Mouse (Mus musculus) ovary, postnatal 14 days (tissue): ENCODE measurements at regions not wholly inside any gene's neighbourhood (a gene's known extent, or its start where the extent isn't known, plus 50 kb on each side); places are given as distances from the start of the nearest gene placed in this dataset.
"Not testable (repeated sequence)": the region's sequence is repeated elsewhere in the genome, so short reads cannot be mapped to it uniquely, and the experiment has no call there.

Source experiments
- DNase-seq: peaks from one replicate; pipeline ENCODE4 v3.0.0; 2022; ENCODE audit warnings: low spot score

DNA sequence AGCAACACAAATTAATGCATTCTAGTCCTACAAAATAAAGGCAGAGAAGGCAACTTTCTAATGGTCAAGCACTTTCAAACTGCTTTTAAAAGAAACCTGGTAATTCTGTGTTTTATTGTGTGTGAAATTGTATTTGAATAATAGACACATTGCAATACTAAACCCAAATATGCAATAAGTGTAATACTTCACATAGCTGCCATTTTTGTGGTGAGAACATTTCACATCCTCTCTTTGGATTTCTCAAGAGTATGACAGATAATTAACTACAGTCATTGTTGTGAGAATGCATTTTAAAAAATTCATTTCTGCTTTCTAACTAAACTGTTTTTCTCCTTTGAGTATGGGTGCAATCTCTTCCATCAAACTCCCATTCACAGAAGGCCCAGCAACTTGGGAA, 256.4 kb downstream of the Sema3d start:
- no peak for DNase-seq

DNA sequence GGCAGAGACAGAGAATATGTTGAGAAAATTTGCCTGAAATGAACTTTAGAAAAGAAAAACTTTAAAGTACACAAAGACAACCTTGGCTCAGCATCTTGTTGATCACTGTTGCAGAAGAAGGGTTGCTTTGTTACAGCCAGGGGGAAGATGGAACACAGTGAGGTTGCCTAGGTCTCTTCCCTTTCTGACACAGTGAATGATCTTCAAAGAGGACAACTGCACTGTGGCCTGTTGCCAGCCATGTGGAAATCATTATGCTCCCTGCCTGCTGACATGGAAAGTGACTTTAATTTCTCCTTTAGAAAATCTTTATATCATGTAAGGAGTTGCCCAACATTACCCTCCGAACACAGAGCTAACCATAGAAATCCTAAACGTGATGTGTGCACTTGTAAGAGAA, 263.1 kb downstream of the Sema3d start:
- DNase-seq: peak; percentile 4

DNA sequence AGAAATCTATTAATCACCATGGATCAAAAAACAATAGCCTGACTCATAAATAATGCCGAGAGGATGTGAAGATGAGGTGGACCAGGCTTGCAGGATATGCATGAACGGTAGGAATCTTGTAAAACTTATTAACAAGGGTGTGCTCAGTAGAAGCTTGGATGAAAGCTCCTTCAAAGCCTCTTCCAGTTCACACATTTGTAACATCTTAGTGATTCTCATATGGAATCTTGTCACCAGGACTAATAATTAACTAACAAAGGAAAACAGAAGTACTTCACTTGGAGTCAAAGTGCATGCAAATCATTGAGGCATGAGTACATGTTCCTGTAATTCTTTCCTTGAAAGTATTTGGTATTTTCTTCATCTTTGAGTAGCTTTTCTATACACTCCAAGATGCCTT, 290.5 kb downstream of the Sema3d start:
- DNase-seq: no peak

DNA sequence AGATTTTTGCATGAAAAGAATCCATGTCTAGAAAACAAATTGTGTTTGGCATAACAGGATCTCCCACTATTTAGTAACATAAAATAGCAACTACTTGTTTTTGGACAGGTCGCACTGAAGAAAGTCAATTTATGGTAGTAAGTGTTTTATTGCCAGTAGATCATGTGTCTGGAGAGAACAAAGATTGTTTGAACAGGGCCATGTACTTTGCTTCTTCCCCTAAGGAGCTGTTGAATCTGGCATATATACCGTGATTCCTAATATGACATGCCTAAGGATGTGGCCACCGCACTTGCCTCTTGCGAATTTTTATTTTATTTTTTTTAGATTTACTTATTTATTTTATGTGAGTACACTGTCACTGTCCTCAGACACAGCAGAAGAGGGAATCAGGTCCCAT, 290.9 kb downstream of the Sema3d start:
- no peak for DNase-seq

DNA sequence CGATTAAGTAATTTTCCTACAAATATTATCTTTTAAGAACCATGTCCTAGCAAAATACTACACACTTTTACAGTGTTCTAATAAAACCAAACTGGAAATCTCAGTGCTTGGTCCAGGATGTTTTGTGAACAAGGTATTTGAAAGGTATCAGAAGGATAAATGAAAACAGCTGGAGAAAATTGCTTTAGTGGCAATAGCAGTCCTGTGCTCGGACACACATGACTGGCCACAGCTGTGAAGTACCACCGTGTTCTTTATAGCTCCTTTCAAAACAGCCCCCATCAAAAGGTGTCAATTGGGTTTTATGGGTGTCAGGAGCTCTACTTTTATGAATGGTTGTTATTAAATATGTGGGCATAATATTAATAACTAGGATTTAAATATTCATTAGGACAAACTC, 293.5 kb downstream of the Sema3d start:
- DNase-seq: no peak

DNA sequence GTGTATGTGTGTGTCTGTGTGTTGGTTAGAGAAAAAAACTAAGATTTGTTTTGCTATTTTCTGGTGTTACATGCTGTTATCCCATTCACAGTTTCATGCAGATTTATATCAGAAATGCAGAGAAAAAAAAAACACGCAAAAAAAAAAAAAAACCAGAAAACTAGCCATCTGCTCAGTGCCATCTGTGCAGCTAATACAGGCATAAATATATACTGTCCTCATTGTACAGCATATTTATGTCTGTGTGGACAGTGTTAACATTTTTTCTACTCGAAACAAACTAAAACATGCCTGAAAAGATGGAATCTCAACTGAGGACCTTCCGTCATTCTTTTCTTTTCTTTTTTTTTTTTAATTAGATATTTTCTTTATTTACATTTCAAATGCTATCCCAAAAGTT, 331.7 kb downstream of the Sema3d start:
- no peak for DNase-seq

DNA sequence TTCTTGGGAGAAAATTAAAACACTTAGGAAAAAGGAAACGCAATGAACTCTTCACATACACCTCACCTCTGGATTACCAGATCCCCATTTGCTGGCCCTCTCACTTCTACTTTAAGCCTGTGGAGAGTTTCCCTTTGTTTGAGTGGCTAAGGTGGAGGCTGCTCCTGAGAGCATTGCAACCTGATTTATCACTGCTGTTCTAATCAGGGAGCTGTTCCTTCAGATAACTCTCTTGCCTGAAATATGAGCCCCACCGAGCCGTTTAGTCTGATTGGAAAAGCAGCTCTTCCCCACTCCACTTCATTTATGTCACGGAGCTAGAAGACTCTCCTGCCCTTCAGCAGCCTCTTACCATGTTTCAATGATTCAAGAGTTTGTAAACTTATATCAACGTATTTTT, 368.3 kb downstream of the Sema3d start:
- no peak for DNase-seq

DNA sequence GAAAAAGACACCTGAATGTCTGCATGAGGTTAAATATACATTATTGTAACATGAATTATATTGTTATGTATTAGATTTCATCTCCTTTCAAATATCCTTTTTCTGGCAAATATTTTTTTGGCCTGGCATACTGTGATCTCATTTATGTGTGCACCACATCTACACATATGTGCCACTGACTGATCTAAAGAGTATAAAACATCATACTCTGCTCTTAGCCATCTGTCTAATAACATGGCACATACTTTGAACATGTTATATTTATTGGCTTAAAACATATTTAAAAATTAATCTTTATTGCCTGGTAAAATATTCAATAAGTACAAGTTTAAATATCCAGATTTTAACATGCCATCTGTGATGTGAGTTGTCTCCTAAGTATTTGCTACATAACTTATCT, 365.6 kb upstream of the Sema3a start:
- DNase-seq: no peak

DNA sequence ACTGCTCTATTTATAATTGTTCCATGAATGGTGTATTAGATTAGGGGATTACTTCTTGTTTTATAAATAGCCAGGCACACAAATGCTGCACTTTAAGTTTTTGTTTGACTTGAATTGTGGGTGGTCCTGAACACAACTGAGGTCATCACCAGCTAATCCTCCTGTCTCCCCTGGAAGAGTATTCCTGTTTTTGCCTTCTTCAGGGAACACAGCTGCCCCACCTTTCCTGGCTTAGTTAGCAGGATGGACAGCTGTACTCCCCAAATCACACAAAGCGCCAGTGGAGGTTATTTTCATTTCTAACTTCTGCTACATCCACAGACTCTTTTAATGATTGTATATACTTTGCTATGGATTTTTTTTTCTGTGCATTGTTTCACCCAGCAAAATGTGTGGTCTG, 357.8 kb upstream of the Sema3a start:
- no peak for DNase-seq

DNA sequence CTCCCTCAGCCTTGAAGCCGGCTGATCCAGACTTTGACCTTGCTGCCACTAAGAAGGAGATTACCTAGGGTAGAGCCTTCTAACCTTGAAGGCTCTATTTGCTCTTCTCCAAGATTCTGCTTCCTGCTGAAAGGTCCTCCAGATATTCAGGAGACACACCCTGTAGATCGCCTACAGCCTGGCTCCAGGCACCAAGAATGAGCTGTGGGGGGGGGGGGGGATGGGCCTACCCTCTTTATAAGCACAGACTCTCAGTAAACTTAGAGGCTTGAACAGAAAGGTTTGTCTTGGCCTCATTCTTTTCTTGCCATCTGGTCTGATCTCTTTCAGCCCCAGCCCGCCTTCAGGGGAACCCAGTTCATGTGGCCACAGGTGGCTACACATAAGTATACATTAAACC, 342.5 kb upstream of the Sema3a start:
- DNase-seq: no peak

DNA sequence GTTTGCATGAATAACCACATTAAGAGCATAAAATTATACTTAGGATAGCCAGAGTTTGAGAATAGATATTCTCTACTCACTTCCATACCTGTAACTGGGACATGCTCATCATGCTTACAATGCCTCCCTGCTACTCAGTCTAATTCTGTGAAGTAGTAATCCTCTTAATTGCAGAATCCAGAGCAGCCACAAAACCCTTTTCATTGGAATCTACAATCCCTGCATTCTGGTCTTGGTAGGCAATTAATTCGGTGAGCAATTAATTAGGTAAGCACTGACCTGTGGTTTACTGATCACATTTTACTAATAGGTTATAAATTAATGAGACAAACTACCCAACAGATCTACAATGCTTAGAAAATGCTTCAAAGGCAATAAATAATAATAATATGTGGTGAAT, 316.5 kb upstream of the Sema3a start:
- no peak for DNase-seq

DNA sequence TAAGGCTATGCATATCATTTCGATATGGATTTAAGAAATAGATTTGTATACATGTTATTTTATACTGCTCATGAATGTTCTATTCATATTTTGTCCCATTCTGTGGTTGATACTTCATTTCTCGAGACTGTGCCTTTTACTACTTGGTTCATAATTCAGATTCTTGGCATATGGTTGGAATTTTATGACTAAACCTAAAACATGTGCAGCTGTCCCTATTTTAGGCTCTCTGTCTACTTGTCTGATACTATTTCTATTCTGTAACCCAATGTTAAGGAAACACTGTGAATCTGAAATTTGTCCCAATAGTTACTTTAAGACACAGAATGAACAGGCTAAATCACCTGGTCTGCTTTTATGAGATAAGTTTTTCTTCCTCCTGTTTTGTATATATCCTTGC, 315.3 kb upstream of the Sema3a start:
- DNase-seq: no peak

DNA sequence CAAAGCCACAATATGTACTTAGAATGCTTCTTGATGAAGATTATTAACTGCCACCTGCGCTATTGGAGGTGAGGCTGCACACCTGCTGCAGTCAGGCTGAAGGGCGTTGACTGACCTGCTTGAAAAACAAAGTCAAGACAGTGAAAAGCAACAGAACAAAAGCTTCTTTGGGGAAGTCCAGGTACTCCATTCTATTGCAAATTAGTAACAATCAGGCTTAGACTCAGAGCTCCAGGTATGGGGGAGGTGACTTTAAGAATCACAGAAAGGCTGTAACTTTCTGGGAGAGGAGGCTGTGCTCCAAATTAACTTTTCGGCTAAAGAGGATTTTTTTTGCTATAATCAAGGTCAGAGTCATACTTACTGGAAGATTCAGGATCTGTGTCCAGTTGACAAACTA, 278.0 kb upstream of the Sema3a start:
- DNase-seq: not testable (repeated sequence)

DNA sequence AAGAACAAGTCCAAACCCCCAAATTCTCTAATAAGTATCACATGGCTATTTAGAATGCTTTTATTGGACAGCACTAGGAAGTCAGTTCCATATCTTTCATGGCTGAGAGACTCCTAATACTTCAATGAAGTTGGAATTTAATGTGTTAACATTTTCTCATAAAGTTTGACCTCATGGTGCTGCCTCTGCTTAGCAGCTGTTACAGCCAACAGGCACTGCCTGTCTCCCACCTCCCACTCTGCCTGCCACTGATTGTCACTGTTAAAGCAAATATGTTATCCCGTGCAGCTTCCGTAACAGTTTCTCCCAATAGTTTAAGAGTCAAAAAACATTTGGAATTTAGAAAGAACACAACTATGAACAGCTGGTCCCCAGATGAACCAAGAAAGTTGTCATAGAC, 268.3 kb upstream of the Sema3a start:
- no peak for DNase-seq

DNA sequence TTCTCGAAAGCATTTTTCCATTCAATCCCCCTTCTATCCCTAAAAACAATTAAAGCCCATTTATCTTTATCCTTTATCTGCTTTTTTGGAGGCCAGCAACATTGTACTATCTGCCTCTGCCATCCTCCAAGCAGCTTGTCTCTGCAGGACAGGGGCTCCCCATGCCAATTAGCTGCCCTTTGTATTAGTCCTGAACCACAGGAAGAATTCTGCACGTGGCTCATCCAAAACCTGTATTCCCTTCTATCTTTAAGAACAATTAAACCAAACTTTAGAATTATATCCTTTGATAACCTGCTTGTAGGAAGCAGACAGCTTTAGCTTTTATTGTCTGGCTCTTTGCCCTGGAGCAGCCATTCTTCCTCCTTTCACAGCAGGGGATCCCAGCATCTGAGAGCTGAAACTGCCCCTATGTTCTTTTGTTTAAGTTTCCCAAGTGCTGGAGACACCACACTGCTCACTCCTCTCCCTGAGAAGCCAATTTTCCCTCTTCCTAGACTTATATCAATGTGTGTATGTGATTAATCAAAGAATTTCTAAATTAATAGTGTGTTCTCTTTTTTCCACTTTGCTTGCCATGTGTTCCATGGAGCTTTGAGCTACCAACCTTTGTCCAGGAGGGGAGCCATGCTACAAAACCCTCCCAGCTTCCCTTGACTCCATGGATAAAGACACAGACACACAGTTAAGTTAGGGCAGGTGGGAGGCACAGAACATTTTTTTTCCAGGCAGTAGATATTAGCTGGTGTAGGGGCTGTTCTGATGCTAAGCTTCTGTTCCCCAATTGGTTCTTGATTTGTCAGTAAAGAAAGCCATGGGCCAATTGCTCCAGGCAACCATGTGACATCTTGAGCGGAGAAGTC, 256.6 kb upstream of the Sema3a start:
- no peak for DNase-seq

DNA sequence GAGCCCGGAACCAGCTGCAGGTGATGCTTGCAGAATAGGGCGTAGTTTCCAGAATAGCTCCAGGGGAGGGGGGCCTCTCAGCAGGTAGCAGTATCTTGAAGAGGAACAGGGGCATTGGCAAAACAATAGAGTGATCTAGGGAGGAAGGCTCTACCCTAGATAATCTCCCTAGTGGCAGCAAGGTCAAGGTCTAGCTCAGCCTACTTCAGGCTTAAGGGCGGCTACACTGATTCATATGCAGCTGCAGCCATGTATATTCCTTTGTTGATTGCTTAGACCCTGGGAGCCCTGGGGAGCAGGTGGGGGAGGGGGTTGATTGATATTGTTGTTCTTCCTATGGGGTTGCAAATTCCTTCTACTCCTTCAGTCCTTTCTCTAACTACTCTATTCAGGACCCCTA, 252.3 kb upstream of the Sema3a start:
- no peak for DNase-seq

DNA sequence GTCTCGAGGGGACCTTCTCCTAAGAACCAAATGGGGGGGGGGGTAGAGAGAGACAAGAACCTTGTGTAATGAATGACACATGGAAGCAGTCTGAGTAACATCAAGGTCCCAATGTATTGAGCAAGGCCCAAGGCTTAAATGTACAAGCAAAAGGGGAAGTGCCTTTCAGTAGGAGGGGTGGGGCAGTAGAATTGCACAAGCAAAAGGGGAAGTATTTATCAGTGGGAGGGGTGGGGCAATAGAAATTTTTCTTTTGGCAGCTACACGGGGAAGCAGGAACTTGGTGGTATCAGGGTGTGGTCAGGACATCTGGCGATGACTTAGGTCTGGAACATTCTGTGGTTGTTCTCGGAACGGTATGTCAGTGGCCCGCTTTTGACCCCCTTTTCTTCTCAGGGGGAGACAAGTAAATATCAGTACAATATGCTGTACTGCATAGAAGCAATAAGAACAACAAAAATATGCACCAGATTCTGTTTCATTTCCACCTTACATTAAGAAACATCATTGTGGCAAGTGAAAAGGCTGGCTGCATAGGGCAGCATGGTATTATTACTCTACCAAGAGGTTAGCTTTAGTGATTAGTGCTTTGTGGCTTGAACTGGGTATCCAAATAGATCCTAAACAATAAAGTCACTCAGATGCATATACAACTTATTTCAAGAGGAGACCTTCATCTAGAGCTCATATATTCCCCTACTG, 247.5 kb upstream of the Sema3a start:
- no peak for DNase-seq

DNA sequence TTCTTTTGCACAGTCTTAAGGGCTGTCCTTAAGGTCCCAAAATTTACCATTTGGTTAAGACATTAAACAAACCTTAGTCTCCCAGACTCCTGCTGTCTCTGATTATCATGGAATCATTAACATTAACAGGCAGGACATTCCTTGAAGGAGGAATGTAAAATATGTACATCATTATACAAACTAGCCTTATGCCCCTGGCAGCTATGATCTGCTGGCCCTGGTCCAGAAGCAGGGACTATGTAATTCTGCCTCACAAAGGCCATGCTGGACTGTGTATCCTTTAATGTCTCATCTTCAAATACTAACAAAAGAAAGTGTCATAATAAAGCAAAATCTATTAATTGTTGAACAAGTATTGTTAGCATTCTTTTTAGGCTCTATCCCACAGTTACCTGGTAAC, 232.9 kb upstream of the Sema3a start:
- DNase-seq: no peak

DNA sequence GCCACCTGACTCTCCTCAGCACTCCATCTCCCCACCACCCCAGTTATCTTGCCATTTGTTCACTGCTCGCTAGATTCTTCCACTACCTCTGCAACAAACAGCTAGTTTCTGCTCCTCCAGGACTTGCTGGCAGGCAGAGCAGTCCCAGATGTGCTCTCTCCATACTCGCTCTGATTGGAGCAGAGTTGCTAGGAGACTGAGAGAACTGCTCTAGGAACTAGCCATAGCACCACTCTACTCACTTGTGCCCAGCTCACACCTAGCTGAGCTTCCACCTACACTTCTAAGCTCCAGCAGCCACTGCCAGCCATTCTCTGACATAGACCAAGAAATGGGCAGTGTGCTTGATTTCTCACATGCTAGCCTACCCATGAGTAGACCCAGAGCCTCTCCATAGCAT, 230.6 kb upstream of the Sema3a start:
- no peak for DNase-seq

DNA sequence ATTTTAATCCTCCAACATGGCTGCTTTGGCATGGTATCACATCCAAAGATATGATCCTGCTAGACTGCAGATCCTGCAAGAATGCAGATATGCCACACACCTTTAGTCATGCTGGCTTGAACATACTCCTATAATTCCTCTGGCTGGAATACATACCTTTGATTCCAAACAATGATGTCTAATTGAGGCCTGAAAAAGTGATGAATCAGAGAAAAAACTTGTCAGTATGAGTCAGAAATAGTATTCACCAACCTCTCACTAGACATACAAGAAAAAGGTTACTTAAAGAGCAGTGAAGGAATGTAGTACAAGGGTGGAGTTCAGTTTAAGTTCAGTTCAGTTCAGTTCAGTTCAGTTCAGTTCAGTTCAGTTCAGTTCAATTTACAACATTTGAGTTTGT, 214.5 kb upstream of the Sema3a start:
- DNase-seq: no peak

DNA sequence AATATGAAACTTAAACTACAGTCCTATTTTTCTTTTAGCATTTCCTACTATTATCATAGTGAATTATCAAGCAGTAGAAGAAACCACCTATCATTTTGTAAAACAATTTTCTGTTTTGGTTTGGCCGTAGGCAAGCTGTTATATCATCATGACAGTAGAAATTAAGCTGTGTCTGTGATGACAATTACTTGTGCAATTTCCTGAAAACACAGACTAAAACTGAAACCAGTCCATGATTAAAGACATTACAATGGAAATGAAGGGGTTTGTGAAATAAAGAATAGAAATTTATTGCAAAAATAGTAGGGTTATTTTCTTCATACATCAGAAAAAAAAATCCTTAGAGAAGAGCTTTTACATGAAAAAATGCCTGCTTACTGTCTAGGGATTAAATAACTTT, 210.8 kb upstream of the Sema3a start:
- DNase-seq: no peak

DNA sequence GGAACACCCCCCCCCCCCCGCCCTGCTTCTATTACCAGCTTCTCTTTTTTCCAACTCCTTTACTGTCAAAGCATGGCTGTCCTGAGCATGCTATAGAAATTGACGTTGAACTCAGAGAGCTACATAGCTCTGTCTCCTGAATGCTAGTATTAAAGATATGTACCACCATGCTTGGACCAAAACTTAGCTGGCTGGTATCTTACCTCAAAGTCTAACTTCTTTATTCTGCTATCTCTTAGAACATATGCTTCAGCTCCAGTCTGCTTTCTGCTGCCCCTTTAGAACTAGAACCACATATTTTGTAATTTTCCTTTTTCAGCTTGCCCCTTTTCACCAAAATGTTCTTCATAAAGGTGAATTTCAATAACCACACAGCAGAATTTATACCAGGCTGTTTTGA, 205.9 kb upstream of the Sema3a start:
- no peak for DNase-seq

DNA sequence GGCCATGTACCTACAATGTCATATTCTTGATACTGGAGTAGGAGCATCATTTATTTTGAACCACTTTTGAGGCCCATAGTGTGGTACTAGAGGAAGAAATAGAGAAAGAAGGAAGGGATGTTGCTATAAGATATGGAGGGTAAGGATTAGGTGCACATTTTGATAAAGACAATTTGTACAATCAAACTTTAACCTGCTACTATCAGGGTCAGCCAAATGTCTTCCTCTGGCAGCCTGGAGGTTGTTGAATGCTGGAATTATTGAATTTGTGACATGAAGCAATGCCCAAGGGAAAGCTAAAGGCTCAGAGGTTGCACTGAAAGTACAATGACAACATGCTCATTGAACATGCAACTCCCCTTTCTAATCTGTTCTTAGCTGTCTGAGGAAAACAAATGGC, 202.3 kb upstream of the Sema3a start:
- no peak for DNase-seq

DNA sequence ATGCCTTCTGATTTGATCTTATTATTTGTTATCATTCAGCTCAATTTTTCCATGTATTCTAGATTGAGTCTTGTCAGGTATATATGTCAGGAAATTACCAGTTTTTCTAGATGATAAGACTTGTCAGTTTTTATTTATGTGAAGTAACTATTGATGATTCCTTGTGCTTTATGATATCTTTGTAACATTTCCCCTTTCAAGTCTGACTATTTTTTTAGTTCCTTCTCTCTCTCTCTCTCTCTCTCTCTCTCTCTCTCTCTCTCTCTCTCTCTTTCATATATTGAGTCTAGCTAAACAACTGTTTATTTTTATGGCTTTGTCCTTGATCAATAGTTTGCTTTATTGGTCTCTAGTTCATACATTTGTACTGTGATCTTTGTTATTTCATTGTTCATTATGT, 199.7 kb upstream of the Sema3a start:
- no peak for DNase-seq
